Mouse (Mus musculus): Measurements from ENCODE around the gene Sp4.

GRCm38 (mm10) chr12:118339107-118339506 is 37.9 kb upstream of the Sp4 start:
- TF ChIP-seq CTCF (IDR thresholded peaks at IDR 0.05; ENCODE audit: extremely low read depth, insufficient read length, insufficient replicate concordance, low read depth, low read length) (no peak), POLR2A (IDR thresholded peaks at IDR 0.05; ENCODE audit: low read depth, low read length) (no peak)
